Mouse (Mus musculus): Measurements from ENCODE around the gene Ankle1.
A peak's percentile ranks its signal among the peaks of the same experiment; 100 is the strongest.

Ankle1 gene

DNA sequence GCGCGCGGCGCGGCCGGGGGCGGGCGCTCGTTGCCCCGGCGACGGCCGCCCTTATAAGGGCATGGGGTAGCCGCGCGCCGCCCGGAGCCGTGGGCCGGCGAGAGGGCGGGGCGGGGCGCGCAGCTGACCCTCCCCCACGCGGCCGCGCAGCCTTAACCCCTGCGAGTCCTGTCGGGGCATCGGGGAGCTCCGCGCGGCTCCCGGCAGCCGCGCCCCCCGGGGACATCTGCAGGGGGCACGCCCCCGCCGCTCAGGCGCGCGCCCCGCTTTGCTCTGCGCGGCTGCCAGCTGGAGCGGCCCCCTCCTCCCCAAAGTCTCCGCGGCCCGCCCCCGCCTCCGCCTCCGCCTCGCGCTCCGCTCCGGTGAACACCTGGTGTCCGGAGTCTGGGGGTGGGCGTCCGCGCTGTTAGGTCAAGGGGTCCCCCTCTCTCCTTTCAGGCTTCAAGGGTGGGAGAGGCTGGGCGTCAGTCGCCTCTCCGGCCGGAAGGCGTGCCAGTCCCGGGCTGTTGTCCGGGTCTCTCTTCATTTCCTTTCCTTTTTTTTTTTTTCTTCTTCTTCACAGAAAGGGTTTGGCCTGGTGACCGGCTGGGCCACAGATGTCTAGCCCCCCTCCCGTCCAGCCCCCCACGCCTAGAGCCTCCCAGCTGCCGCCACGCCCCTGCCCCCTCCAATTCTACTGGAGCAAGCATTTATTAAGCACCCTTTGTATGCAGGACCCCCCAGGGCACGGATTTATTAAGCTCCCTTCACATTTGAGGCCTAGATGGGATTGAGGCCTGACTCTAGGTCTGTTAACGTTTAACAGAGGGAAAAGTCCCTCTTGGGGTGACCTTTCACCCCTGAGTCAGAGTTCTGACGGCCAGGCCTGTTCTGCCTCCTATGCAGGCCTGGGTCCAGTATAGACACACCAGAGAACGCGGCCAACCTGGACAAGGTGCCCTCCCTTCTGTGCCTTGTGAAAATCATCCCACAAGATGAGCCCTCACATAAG is 23.5 kb upstream of the Ankle1 start:
- peak; percentile 92 for DNase-seq (ENCODE audit: low spot score)

DNA sequence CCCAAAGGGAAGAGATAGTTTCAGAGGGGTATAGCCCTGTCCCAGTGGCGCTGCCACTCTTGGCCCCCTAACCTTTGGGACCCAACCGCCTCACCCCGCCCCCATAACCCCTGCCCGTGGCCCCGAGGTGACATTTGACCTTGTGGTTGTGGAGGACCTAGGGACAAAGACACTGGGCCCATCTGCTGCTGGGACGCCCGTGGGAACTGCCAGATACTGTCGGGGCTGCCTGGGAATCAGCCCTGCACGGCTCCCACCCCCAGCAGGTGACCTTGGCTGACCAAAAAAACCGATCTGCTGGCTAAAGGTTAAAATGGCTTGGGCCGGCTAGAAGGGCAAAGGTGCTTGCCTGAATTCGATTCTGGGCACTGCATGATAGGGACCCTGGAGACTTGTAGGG is 22.4 kb upstream of the Ankle1 start:
- no peak for DNase-seq (ENCODE audit: low spot score)

DNA sequence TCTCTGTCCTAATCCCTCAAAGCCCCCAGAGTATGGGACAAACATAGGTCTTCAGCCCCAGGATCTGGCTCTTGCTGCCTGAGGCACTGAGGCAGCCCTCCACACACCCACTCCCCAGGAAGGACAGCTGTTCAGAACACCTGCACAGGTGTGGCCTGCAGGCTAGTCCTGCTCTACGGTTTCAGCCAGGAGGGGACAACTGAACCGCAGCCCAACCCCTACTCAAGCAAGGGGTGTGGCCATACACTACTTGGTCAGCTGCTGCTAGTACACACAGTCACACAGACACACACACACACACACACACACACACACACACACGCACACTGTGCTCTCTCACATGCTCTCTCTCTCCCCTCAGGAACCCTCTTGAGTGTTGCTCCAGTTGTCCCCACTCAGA is 21.9 kb upstream of the Ankle1 start:
- no peak for DNase-seq (ENCODE audit: low spot score)

DNA sequence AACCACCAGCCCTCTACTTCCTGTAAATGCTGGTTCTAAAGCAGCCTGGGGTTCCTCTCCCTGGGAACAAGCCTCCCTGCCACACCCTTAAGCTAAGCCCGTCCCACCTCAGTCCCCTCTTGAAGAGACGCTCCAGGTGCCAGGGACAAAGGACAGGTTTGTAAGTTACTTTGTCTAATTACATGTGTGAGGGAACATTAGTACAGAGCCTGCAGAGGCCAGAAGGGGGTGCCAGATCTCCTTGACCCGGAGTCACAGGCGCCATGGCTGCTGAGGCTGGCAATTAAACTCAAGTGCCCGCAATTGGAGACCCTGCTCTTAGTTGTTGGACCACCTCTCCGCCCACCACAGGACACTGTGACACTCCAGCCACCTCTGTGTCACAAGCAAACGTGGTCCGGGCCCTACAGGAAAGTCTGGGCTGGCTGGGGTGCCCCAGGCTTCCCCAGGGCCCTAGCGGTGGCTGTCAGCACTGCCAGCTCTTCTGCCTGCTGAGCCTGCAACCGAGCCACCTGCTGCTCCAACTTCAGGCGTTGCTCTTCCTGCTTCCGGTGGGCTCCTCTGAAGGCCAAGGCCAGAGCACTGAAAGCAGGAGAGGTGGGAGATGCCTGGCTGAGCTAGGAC is 20.5 kb upstream of the Ankle1 start:
- no peak for DNase-seq (ENCODE audit: low spot score)

DNA sequence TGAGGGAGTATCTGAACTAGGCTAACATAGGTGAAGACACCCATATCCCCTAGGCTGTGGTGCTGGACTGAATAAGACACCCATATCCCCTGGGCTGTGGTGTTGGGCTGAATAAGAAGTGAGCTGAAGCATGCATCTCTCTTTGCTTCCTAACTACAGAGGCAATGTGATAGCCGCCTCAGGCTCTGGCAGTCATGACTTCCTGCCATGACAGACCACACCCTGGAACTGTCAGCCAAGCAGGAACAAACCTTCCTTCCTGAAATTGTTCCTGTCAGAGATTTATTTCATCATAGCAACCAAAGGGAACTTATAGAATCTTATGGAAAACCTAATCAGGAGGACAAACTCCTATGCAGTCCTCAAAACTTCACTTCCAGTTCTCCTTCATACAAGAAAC is 17.5 kb upstream of the Ankle1 start:
- no peak for DNase-seq (ENCODE audit: low spot score)

DNA sequence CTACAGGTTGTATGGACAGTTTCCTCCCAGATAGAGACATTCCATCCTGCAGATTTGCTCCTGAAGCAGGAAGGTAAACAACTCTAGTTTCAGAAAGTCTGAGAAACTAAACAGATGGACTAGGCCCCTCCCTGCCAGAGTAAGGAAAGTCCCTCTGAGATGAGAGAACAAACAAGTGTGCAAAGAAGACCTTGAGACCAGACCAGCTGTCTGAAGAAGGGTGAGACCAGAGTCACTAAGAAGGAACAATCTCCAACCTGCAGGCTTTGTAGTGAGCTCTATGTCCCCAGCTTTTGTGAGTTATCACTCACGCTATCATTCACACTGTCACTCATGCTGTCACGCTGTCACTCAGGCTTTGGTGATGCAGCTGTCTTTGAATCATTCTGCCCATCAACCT is 14.1 kb upstream of the Ankle1 start:
- no peak for DNase-seq (ENCODE audit: low spot score)

DNA sequence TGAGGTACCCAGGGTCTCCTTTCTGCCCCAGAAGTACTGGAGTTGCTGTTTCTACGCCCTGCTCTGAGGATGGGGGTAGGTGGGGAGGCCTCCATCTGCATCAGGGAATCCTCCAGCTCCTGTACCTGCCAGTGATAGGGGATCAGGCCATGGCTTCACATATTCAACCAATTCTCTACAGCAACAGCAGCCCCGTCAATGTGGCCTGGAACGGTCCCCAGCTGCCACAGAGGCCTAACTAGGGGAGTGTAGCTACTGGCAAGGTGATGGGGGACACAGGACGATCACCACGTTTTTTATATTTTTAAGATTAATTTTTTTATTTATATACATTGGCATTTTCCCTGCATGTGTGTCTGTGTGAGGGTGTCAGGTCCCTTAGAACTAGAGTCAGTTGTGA is 13.4 kb upstream of the Ankle1 start:
- no peak for DNase-seq (ENCODE audit: low spot score)

DNA sequence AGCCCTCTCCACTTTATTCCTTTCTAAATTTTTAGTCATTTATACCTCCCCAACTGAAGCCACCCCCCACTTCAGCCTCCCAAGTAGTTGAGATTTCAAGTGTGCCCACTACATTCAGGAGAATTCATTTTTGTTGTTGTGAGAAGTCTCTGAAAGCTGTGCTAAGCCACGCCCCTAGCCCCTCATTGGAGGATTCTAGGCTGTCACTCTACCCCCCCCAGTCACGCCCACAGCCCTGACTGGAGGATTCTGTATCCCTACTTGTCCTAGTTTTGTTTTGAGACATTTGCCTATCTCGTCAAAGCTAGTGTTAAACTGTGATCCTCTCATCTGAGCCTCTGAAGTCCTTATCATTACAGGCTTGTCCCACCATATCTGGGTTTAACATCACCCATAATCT is 12.9 kb upstream of the Ankle1 start:
- no peak for DNase-seq (ENCODE audit: low spot score)

DNA sequence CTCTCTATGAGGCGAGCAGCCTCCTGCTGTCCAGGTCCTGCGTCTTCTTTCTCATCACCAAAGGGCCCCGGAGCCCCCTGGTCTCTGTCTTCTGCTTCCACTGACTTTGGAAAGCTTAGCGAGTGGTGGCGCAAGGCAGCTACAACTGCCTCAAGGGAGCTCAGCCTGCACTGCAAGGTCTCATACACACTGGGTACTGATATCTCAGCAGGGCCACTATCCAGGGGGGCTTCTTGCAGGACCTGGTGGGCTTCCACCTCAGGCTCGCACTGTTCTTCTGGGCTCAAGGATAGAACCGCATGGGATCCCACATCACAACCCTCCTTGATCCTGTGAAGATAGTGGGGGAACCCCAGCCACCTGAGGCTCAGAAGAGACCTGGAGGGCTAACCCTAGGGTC is 11.3 kb upstream of the Ankle1 start:
- DNase-seq (ENCODE audit: low spot score): no peak

DNA sequence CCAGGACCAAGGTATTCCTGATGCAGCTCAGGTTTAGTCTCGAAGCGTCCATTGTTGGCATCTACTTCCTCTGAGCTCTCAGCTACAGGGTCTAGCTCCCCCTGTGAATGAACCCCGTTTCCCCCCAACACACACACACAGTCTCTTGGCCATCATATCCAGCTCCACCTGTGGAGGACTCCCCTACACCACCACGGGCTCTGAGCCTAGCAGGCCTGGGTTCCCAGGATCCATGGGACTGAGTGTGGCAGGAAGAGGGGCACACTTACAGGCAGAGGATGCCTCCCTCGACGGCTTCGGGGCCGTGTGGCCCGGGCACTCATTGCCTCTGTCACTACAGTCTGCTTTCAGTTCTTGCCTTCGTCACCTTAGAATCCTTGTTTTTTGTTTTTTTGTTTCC is 10.7 kb upstream of the Ankle1 start:
- no peak for DNase-seq (ENCODE audit: low spot score)

DNA sequence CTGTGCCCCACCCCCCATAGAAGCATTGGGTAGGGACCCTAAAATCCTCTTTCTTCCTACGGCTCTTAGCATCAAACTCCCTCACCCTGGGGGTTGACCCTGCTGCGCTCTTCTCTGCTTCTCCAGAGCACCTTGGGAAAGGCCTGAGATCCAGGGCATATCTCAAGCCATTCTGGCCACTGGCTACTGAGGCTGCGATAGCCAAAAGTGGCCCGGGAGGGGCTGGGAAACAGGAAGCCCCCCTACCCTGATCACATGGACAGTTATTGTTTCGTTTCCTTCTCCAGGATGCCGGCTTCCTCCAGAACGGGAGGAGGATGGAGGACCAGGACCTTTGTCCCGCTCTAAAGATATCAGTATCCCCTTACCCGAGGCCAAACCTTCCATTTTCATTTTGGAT is 10.2 kb upstream of the Ankle1 start, which contains the start of gene Ushbp1:
Gene Ushbp1 (minus strand): TSS at position 174 of the 400 bp plus-strand sequence.
- DNase-seq (ENCODE audit: low spot score): no peak

DNA sequence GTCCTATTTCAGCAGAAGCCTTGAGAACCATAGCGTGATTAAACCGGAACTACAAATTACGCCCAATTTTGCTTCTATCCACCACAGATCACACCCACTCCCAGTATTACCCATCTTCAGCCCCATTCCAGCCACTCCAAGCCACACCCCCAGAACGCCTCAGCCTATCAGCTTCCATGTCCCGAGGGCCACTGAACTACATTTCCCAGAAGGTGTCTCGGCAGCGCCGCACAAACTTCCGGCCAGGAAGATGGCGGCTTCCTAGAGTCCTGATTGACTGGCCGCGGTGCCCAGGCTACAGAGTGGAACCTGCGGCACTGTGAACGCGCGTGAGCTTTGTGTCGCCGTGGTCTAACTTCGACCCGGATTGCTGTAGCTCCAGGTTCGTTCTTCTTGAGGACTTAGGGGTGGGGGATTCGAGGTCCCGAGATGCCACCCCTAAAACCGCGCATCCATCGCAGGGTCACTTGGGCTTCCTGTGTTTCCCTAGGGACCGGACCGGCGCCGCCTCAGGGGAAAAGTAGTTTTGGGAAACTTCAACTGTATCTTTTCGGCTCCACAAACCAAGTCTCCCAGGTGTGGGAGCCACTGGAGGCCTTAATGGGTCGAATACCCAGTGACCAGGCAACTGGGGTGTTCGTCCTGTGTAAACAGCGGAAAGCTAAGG is 9.0 kb upstream of the Ankle1 start, which contains the start of gene Babam1:
Gene Babam1 (plus strand): TSS at position 223 of the 667 bp plus-strand sequence.
- DNase-seq (ENCODE audit: low spot score): peak; percentile 98

DNA sequence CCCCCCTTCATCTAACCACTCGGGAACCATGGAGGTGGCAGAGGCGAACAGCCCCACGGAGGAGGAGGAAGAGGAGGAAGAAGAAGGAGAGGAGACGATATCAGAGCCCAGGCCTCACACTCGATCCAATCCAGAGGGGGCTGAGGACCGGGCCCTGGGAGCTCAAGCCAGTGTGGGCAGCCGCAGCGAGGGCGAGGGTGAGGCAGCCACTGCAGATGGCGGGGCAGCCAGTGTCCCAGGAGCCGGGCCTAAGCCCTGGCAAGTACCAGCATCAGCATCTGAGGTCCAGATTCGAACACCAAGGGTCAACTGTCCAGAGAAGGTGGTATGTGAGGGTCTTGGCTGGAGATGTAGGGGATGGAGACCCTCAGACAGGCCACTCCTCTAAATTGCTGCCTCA is 8.1 kb upstream of the Ankle1 start:
- DNase-seq (ENCODE audit: low spot score): no peak

DNA sequence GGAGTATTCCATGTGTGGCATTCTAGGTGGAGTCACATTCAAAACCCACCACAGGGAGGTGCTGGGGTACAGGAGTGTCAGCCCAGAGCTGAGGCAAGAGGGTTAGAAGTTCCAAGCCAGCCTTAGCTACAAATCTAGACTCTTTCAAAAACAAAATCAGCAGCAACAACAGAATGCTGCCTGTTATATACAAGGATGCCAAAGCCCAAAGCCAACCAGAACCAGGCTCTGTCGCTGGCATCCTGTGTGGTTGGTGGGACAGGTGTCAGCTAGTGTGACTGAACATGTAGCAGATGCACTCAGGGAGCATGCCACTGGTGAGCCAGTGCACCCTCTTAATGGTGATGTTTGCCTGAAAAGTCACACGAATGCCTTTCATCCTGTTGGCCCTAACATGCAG is 5.0 kb upstream of the Ankle1 start:
- DNase-seq (ENCODE audit: low spot score): no peak

DNA sequence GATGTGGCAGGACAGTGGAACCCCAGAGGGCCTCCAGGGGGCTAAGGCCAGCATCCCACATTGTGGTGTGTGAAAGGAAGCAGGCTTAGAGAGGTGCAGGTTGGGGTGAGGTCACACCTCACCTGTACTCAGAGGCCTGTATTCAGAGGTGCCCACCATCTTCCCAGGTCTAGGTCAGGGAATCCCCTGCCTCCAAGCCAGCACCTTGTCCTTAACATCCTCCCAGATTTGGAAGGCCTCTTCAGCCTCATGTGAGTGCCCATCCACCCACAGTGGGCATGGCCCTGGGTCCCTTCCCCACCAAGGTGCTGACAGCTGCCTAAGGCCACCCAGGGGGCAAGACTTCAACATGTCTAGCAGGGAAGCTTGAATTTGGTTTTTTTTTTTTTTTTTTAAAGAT is 4.4 kb upstream of the Ankle1 start:
- DNase-seq (ENCODE audit: low spot score): no peak

DNA sequence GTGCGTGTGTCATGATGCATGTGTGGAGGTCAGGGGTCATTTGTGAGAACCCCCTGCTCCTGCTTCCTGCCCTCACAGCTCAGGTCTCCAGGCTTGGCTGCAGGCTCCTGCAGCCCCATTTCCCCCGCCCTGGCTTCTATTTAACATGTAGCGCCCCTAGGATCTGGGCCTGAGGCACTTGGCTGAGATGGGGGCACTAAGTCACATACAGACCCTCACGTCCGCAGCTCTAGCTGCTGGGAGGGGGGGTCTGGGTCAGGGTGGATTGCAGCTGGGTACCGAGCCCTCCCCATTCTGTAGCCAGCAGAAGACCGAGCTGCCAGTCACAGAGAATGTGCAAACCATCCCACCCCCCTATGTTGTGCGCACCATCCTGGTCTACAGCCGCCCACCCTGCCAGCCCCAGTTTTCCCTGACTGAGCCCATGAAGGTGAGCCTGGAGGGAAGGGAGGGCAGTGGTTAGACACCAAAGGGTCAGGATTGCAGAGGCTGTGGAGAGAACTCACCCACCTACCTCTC is 3.3 kb upstream of the Ankle1 start:
- no peak for DNase-seq (ENCODE audit: low spot score)

DNA sequence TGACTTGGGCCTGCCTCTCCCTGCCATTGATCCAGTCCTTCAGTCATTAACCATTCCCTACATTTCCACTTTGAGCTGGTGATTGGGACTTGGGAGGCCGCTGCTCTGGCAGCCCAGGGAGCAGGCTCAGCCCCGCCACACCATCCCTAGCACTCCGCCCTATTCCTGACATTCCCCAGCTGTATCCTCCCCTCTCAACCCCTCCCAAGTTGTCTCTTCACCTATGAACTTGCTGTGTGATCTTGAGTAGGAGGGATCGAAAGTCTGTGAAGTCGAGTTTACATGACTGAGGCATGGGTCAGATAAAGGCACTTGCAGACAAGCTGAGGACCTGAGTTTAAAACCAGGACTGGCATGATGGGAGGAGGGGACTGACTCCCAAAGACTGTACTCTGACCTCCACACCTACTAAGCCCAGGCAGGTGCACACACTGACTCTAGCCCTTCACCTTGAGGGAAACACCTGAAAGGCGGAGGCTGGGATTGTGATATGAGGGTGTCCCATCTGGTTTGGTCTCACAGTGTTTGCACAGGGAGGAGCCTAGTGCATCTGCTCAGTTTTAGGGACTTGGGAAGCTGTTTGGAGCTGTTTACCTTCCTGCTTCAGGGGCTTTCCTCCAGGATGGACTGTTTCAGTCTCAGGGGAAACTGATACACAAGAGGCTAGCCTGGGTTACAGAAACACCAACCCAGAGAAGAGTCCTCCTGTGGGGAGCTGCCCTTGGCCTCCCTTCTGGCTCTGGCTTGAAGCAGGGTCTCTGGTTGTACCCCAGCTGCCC is 2.5 kb upstream of the Ankle1 start:
- DNase-seq (ENCODE audit: low spot score): no peak

DNA sequence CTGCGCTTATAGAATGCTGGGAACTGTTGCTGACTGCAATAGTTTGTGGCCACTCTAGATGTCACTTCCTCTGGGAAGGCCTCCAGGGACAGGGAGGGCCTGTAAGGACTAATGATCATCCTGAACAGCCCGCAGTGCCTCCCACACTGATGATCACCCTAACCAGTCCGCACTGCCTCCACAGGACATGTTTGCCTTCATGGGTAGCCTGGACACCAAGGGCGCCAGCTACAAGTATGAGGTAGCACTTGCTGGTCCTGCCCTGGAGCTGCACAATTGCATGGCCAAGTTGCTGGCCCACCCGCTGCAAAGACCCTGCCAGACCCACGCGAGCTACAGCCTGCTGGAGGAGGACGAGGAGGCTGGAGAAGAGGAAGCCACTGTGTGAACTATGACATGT is 1.8 kb upstream of the Ankle1 start:
- DNase-seq (ENCODE audit: low spot score): no peak

DNA sequence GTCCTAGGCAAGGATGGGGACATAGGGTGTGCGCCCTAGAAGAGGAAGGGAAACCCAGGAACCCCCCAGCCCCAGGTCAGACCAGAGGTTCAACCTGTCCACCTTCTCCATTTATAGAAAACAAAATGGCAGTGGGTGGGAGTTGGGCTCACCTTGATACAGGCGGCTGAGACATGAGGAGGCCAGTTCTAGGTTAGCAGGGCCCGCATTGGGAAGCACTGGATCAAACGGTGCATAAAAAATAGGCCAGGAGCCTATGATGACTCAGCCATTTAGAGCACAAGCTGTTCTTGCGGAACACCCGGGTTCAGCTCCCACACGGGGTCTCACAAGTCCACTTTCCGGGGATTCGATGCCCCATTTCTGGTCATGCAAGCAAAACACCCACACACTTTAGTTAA is 859 bp upstream of the Ankle1 start:
- peak; percentile 47 for DNase-seq (ENCODE audit: low spot score)

DNA sequence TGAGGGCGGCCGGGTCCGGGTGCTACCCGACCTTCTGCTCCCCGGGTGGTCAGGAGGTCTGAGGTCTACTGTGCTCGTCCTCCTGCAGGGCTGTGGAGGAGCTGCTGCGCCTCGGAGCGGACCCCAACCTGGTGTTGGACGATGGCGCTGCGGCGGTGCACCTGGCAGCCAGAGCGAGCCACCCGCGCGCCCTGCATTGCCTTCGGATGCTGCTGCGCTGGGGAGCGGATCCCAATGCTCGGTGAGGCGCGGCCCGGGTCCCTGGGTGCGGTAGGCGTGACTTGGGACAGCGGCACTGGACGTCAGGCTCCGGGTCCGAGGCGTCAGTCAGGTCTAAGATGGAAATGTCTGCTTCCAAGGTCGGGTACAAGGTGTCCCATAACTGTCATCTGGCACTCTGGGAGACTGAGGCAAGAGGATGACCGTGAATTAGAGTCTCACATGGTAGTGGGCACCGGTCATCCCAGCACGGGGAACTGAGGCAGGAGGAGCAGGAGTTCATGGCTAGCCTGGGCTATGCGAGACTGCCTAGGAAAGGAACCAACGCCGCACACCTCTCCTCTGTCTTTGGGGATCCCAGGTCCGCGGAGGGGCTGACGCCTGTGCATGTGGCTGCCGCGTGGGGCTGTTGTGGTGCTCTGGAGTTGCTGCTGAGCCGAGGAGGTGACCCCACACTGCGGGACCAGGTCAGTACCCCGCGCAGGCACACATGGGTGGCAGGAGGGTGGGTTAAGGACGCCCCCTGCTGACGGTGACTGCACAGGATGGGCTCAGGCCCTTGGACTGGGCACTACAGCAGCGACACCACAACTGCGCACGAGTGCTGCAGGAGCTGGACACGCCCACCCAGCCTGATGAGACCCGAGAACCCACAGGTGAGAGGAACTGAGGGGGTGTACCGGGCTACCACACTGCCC is 547 bp downstream of the Ankle1 start:
- peak; percentile 79 for DNase-seq (ENCODE audit: low spot score)

DNA sequence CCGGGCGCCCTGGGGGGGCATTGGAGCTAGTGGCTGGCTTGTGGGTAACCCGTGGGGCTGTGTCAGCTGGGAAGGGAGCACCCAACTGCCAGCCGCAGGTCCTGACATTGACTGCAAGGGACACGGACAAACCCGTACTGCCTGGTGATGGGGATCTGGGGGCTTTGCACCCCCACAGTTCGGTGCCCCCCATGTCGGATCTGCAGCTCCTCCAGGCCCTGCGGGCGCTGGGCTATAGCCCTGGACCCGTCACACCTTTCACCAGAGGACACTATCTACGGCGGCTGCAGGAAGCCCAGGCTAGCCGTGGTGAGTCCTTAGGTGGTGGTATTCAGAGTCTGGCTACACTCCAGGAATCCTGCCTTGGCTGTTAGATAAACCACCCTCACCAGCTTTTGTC is 1.6 kb downstream of the Ankle1 start:
- no peak for DNase-seq (ENCODE audit: low spot score)

Measured in MN1 (cell line).